Mouse (Mus musculus) testis, postnatal 10 days (tissue): ENCODE results near the gene Zfp655.
"Not testable (repeated sequence)": the region's sequence is repeated elsewhere in the genome, so short reads cannot be mapped to it uniquely, and the experiment has no call there.

ENCODE experiments used
- DNase-seq: peaks from one replicate; pipeline ENCODE4 v3.0.0; 2021; ENCODE audit warnings: low spot score

Zfp655 gene

GRCm38 (mm10) chr5:145222840-145223239 is 8.7 kb upstream of the Zfp655 start:
- DNase-seq = no peak

- no peak for DNase-seq
These were observed 8.1 kb upstream of the Zfp655 start for GRCm38 (mm10) chr5:145223395-145223794.

GRCm38 (mm10) chr5:145226453-145226852 is 5.1 kb upstream of the Zfp655 start:
- DNase-seq = no peak

GRCm38 (mm10) chr5:145229283-145229682 is 2.2 kb upstream of the Zfp655 start:
- DNase-seq = not testable (repeated sequence)

GRCm38 (mm10) chr5:145230641-145231040 is 874 bp upstream of the Zfp655 start:
- no peak for DNase-seq

- no peak for DNase-seq
These were observed 437 bp downstream of the Zfp655 start for GRCm38 (mm10) chr5:145231893-145232411.

GRCm38 (mm10) chr5:145234636-145235035 is 3.1 kb downstream of the Zfp655 start:
- no peak for DNase-seq

- DNase-seq = no peak
These were observed 18.0 kb downstream of the Zfp655 start for GRCm38 (mm10) chr5:145249520-145249919.

GRCm38 (mm10) chr5:145273568-145273967 is 42.1 kb downstream of the Zfp655 start:
- not testable (repeated sequence) for DNase-seq

GRCm38 (mm10) chr5:145279948-145280347 is 48.4 kb downstream of the Zfp655 start:
- no peak for DNase-seq

GRCm38 (mm10) chr5:145280371-145281143 is 49.0 kb downstream of the Zfp655 start, which contains the start of gene Zscan25:
Gene Zscan25, plus strand, starts transcription at chr5:145280500.
- peak; percentile 91 for DNase-seq

- DNase-seq = no peak
These were observed 56.9 kb downstream of the Zfp655 start for GRCm38 (mm10) chr5:145288382-145288781.

- no peak for DNase-seq
These were observed 59.2 kb downstream of the Zfp655 start for GRCm38 (mm10) chr5:145290697-145291096.

- DNase-seq = no peak
These were observed 60.9 kb downstream of the Zfp655 start for GRCm38 (mm10) chr5:145292398-145292797.
